Mouse (Mus musculus) ES-Bruce4 (cell line): ENCODE data around the gene Cap1. TPM values are rescaled to one million over a fixed set of nuclear protein-coding genes. Genes with fewer than 3 reads are reported as not detected.

Experiments used
- H3K27ac ChIP-seq: 2 replicates; pipeline ENCODE4 v1.5.1; 2012; ENCODE audit warnings: low read length, inconsistent platforms; ENCODE audit not compliant: insufficient read depth
- H3K27me3 ChIP-seq: 2 replicates; pipeline ENCODE4 v1.6.1; 2012; ENCODE audit warnings: mild to moderate bottlenecking, low read length, inconsistent platforms; ENCODE audit not compliant: control insufficient read depth, poor library complexity, insufficient read depth, severe bottlenecking
- H3K36me3 ChIP-seq: 2 replicates; pipeline ENCODE4 v1.6.1; 2012; ENCODE audit warnings: inconsistent platforms, mild to moderate bottlenecking, low read length, moderate library complexity; ENCODE audit not compliant: control insufficient read depth, poor library complexity, insufficient read depth, severe bottlenecking
- H3K4me1 ChIP-seq: one replicate; pipeline ENCODE4 v1.8.1; 2011; ENCODE audit warnings: low read length; ENCODE audit not compliant: control insufficient read depth, insufficient read depth
- H3K4me3 ChIP-seq: 2 replicates; pipeline ENCODE4 v1.5.1; 2011; ENCODE audit warnings: low read depth, mild to moderate bottlenecking, low read length
- H3K9ac ChIP-seq: 2 replicates; pipeline ENCODE4 v1.6.1; 2012; ENCODE audit warnings: low read depth, mild to moderate bottlenecking, inconsistent platforms; ENCODE audit not compliant: poor library complexity, severe bottlenecking
- H3K9me3 ChIP-seq: replicated peaks from 2 replicates; pipeline ENCODE4 v1.6.1; 2012; ENCODE audit warnings: mild to moderate bottlenecking, low read length, inconsistent platforms; ENCODE audit not compliant: control insufficient read depth, poor library complexity, insufficient read depth, severe bottlenecking
- CTCF ChIP-seq: IDR thresholded peaks from one replicate; pipeline ENCODE4 v1.8.1; 2011; ENCODE audit warnings: low read depth, low read length
- EP300 ChIP-seq: IDR thresholded peaks from 2 replicates; pipeline ENCODE4 v1.6.1; 2011; ENCODE audit warnings: low read depth, low read length; ENCODE audit not compliant: insufficient read depth
- POLR2A ChIP-seq: IDR thresholded peaks from one replicate; pipeline ENCODE4 v1.8.1; 2011; ENCODE audit warnings: low read length; ENCODE audit not compliant: insufficient read depth
- polyA plus RNA-seq: library from polyadenylated mRNA; stranded (reverse); fragments of >200 nt; gene quantifications from 2 replicates; pipeline ENCODE4 v1.2.4, GENCODE M21; 2011; ENCODE audit warnings: low read depth; ENCODE audit not compliant: missing spikeins, insufficient read depth, insufficient read length

Cap1 gene
- 183 and 192 TPM in 2 replicates for polyA plus RNA-seq

- Histone ChIP-seq H3K27me3 (no peaks in the 10 kb centered on the region), H3K27ac (peak within 1 kb of the TSS; percentile 99), H3K36me3 (no peaks in the 10 kb centered on the region), H3K9me3 (no peaks in the 10 kb centered on the region), H3K4me3 (peak within 1 kb of the TSS; percentile 94), H3K9ac (peak within 1 kb of the TSS; percentile 93), H3K4me1 (no peaks in the 10 kb centered on the region)
- TF ChIP-seq EP300 (no peak), POLR2A (peak; percentile 91), CTCF (no peak)
These were observed at the start of gene Cap1 for GRCm38 (mm10) chr4:122885768-122886578. Gene Cap1 (minus strand): TSS chr4:122886056.

GRCm38 (mm10) chr4:122933857-122934256 is 48.0 kb upstream of the Cap1 start:
- H3K36me3 ChIP-seq: no peaks in the 10 kb centered on the region
- H3K4me1 ChIP-seq: no peaks in the 10 kb centered on the region
- no peaks in the 10 kb centered on the region for H3K27me3 ChIP-seq
- no peak overlapping the region for H3K4me3 ChIP-seq
- H3K27ac ChIP-seq: no peak overlapping the region
- no peaks in the 10 kb centered on the region for H3K9me3 ChIP-seq
- TF ChIP-seq POLR2A (no peak), CTCF (no peak), EP300 (no peak)
- H3K9ac ChIP-seq: no peak overlapping the region

DNA sequence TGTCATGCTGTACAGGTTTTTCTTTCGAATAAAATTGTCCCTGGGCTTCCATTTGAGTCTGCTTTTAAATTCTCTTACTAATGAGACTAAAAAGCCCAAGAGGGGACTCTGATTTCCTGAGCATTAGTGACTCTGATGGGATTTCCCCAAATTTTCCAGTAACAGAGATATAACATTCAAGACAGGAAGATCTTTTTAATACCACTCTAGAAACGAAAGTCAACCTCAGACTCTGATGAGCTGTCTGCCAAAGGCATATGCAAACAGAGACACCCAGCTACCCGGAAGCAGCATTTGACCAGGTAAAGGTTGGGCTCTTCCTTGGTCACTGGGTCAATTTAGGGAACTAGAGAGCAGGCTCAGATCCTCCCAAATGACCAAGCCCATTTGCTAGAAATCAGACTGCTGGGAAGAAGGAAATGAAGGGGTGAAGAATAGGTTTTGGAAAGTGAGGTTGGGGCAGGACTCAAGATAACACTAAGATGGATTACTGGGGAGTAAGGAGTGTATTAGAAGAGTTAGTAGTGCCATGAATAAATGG is 47.3 kb upstream of the Cap1 start:
- Histone ChIP-seq H3K27ac (no peak overlapping the region), H3K4me1 (no peaks in the 10 kb centered on the region), H3K4me3 (no peak overlapping the region), H3K9ac (no peak overlapping the region), H3K36me3 (no peaks in the 10 kb centered on the region), H3K9me3 (no peaks in the 10 kb centered on the region), H3K27me3 (no peaks in the 10 kb centered on the region)
- TF ChIP-seq POLR2A: no peak
- TF ChIP-seq CTCF: no peak
- no peak for TF ChIP-seq EP300

DNA sequence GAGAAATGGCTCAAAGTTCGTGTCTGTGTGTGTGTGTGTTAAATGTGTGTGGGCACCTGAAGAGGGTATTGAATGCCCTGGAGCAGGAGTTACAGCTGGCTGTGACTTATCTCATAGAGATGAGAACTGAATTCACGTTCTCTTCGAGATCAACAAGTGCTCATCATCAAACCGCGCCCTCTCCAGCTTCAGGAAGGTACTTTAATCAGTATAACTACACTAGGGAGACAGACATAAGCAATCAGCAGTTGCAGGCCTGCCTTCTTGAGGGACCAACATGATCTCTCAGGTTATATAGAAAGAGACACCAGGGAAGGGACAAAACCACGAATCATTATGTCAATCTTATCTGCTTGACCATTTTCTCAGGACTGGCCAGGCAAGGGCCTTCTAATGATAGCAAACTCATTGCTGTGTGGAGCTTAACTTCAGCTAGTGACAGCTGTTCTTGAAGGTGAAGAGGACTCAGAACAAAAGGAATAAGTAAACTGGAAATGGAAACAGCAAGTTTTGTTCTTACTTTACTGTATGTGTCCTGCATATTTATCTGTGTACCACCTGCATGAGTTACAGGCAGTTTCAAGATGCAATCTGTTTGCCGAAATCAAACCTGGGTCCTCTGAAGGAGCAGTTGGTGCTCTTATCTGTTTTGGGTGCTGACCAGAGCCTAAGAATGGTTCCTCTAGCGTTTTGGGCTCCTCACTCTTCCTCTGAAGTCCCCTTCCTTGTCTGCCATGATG is 46.6 kb upstream of the Cap1 start:
- Histone ChIP-seq H3K4me1 (no peaks in the 10 kb centered on the region), H3K36me3 (no peaks in the 10 kb centered on the region), H3K27ac (no peak overlapping the region), H3K9me3 (no peaks in the 10 kb centered on the region), H3K27me3 (no peaks in the 10 kb centered on the region), H3K4me3 (no peak overlapping the region), H3K9ac (no peak overlapping the region)
- TF ChIP-seq POLR2A (no peak), EP300 (no peak), CTCF (no peak)

GRCm38 (mm10) chr4:122930939-122931590 is 45.2 kb upstream of the Cap1 start:
- no peak overlapping the region for H3K9ac ChIP-seq
- H3K36me3 ChIP-seq: no peaks in the 10 kb centered on the region
- H3K4me3 ChIP-seq: no peak overlapping the region
- TF ChIP-seq EP300 (no peak), POLR2A (no peak)
- no peak overlapping the region for H3K27ac ChIP-seq
- H3K4me1 ChIP-seq: no peaks in the 10 kb centered on the region
- no peaks in the 10 kb centered on the region for H3K9me3 ChIP-seq
- H3K27me3 ChIP-seq: no peaks in the 10 kb centered on the region
